Mouse (Mus musculus) A20 (cell line): ENCODE results near the gene Ugt3a2.

Experiments used
- DNase-seq: peaks from one replicate; pipeline ENCODE4 v3.0.0-alpha.2; 2011; ENCODE audit warnings: low read depth, low spot score

Ugt3a2 gene

DNA sequence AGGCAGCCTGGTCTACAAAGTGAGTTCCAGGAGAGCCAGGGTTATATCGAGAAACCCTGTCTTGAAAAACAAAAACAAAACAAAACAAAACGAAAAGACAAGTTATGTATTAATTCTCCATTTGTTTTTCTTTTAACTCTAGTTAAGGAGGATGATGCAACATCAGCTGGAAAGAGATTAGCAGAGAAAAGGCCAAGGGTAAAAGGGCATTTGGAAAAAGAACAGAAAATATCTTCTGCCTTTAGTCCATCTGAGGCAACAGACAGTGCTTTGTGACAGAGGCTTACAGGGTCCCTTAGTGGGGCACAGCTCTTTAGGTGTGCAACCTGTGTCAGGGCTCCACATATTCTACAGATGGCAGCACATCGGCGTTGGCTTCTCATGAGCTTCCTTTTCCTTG, at the start of gene Ugt3a2:
TSS of gene Ugt3a2 (plus strand) at position 210 of the 400 bp plus-strand sequence.
- DNase-seq: no peak

- no peak for DNase-seq
These were observed 45.7 kb upstream of the Ugt3a2 start for GRCm38 (mm10) chr15:9289660-9290059.

DNA sequence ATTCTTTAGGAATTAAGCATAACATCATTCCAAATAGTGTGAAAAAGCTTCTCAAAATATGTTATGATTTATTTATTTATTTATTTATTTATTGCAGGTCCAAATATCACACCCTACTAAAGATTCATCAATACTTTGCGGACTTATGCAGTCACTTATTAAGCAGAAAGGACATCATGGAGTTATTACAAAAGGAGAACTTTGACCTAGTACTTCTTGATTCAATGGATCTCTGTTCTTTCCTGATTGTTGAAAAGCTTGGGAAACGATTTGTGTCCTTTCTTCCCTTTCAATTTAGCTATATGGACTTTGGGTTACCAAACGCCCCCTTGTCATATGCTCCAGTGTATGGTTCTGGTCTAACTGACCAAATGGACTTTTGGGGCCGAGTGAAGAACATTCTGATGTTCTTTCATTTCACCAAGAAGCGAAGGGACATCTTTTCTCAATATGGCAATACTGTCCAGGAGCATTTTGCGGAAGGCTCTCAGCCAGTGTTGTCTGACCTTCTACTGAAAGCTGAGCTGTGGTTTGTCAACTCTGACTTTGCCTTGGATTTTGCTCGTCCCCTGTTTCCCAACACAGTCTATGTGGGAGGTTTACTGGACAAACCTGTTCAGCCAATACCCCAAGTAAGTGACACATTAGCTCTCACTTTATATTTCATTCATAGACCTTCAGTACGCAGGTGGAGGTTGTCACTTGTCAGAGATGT, 29.2 kb upstream of the Ugt3a2 start:
- DNase-seq: no peak

GRCm38 (mm10) chr15:9334596-9334995, 754 bp upstream of the Ugt3a2 start:
- no peak for DNase-seq

GRCm38 (mm10) chr15:9336616-9337015, 1.3 kb downstream of the Ugt3a2 start:
- DNase-seq: no peak

- no peak for DNase-seq
These were observed 1.7 kb downstream of the Ugt3a2 start for GRCm38 (mm10) chr15:9337021-9337420.

DNA sequence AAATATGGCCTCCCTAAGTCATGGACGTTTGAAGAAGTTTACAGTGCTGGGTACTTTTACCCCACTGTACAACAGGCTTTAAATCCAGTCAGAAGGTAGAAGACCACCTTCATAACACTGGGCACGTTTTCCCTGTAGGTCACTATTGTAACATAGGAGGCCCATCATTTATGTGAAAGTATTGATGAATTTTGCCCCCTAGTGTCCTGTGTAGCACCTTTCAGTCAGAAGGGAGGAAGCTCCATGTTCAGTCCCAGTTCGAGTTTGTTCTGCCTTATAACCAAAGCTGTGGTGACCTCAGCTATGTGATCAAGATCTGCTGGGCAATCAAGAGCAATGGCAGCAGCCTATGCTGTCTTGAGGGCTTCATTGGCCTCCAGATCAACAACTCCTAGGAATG, 13.4 kb downstream of the Ugt3a2 start:
- peak; percentile 6 for DNase-seq

DNA sequence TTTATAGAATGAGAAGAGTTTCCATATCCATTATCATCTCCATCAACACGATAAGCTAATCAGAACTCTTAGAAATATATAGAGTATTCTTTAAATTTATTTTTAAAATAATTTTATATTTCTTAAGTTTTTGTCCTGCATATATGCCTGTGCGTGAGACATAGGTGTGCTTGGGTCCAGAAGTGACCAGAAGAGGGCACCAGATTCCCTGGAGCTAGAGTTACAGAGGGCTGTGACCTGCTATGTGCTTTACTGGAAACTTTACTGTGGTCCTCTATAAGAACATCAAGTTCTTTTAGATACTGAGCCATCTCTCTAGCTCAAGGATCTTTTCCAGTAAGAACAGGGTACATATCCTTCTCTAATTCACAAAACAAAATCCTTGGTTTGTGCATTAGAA, 27.5 kb downstream of the Ugt3a2 start:
- DNase-seq: peak; percentile 26

GRCm38 (mm10) chr15:9368774-9369173, 33.4 kb downstream of the Ugt3a2 start:
- DNase-seq: no peak

- no peak for DNase-seq
These were observed 40.9 kb downstream of the Ugt3a2 start for GRCm38 (mm10) chr15:9376281-9376680.

DNA sequence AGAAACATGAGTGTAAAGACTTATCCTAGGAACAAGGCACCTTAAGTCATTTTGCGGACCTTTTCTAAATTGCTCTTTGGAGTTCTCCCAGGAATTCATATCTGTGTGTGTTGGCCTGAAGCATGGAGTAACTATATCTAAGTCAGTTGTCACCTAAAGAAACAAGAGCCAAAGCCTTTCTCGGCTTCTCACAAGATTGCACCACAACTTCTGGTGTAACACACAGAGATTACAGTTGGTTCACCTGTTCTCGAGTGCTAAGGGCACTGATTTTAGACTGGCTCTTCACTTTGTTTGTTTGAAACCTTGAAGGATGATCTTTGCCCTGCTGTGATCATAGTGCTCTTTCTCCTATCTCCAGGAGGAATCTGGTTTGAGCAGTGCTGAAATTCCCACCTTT, 74.1 kb downstream of the Ugt3a2 start:
- no peak for DNase-seq
